Mouse (Mus musculus): ENCODE measurements at regions not wholly inside any gene's neighbourhood (a gene's known extent, or its start where the extent isn't known, plus 50 kb on each side); places are given as distances from the start of the nearest gene placed in this dataset.

- H3K27me3 ChIP-seq (ENCODE audit: control insufficient read depth, insufficient read depth, low read length) = no peaks in the 10 kb centered on the region
- no peak overlapping the region for H3K27ac ChIP-seq (ENCODE audit: low read depth, low read length)
- 68% methylated on average over 3 of the region's 3 CpGs for WGBS (ENCODE audit: insufficient replicate concordance)
- no peaks in the 10 kb centered on the region for H3K9me3 ChIP-seq (replicated peaks; ENCODE audit: control insufficient read depth, low read length)
- H3K9ac ChIP-seq (ENCODE audit: low read depth, low read length) = no peak overlapping the region
- ATAC-seq (replicated peaks; ENCODE audit: insufficient number of reproducible peaks, low FRiP score, low TSS enrichment) = no peak
- no peaks in the 10 kb centered on the region for H3K36me3 ChIP-seq (ENCODE audit: control insufficient read depth, insufficient read depth, low read length)
- no peak overlapping the region for H3K4me3 ChIP-seq (ENCODE audit: low read depth, low read length)
- H3K4me2 ChIP-seq = no peak overlapping the region
- no peaks in the 10 kb centered on the region for H3K4me1 ChIP-seq (ENCODE audit: control insufficient read depth, insufficient read depth, low read length)
Measured at GRCm38 (mm10) chr16:74814386-74814785, 402.8 kb upstream of the Robo2 start.

- no peak for ATAC-seq (replicated peaks; ENCODE audit: insufficient number of reproducible peaks, low FRiP score, low TSS enrichment)
- Histone ChIP-seq H3K9me3 (replicated peaks; ENCODE audit: control insufficient read depth, low read length) (no peaks in the 10 kb centered on the region), H3K4me2 (no peak overlapping the region), H3K27me3 (ENCODE audit: control insufficient read depth, insufficient read depth, low read length) (no peaks in the 10 kb centered on the region), H3K4me3 (ENCODE audit: low read depth, low read length) (no peak overlapping the region), H3K36me3 (ENCODE audit: control insufficient read depth, insufficient read depth, low read length) (no peaks in the 10 kb centered on the region), H3K9ac (ENCODE audit: low read depth, low read length) (no peak overlapping the region), H3K27ac (ENCODE audit: low read depth, low read length) (no peak overlapping the region), H3K4me1 (ENCODE audit: control insufficient read depth, insufficient read depth, low read length) (no peaks in the 10 kb centered on the region)
- WGBS (ENCODE audit: insufficient replicate concordance) = 59% methylated on average over 7 of the region's 7 CpGs
Measured at GRCm38 (mm10) chr16:74809154-74809825, 397.7 kb upstream of the Robo2 start.

GRCm38 (mm10) chr16:74806775-74807174, 395.1 kb upstream of the Robo2 start:
- Histone ChIP-seq H3K4me1 (ENCODE audit: control insufficient read depth, insufficient read depth, low read length) (no peaks in the 10 kb centered on the region), H3K4me2 (no peak overlapping the region), H3K27me3 (ENCODE audit: control insufficient read depth, insufficient read depth, low read length) (no peaks in the 10 kb centered on the region), H3K27ac (ENCODE audit: low read depth, low read length) (no peak overlapping the region), H3K9me3 (replicated peaks; ENCODE audit: control insufficient read depth, low read length) (no peaks in the 10 kb centered on the region), H3K9ac (ENCODE audit: low read depth, low read length) (no peak overlapping the region), H3K4me3 (ENCODE audit: low read depth, low read length) (no peak overlapping the region), H3K36me3 (ENCODE audit: control insufficient read depth, insufficient read depth, low read length) (no peaks in the 10 kb centered on the region)
- 75% methylated on average over 2 of the region's 2 CpGs for WGBS (ENCODE audit: insufficient replicate concordance)
- no peak for ATAC-seq (replicated peaks; ENCODE audit: insufficient number of reproducible peaks, low FRiP score, low TSS enrichment)

GRCm38 (mm10) chr16:74801296-74801695, 389.7 kb upstream of the Robo2 start:
- H3K27ac ChIP-seq (ENCODE audit: low read depth, low read length) = no peak overlapping the region
- H3K9ac ChIP-seq (ENCODE audit: low read depth, low read length) = no peak overlapping the region
- 14% methylated on average over 7 of the region's 7 CpGs for WGBS (ENCODE audit: insufficient replicate concordance)
- H3K9me3 ChIP-seq (replicated peaks; ENCODE audit: control insufficient read depth, low read length) = no peaks in the 10 kb centered on the region
- H3K36me3 ChIP-seq (ENCODE audit: control insufficient read depth, insufficient read depth, low read length) = no peaks in the 10 kb centered on the region
- H3K4me1 ChIP-seq (ENCODE audit: control insufficient read depth, insufficient read depth, low read length) = no peaks in the 10 kb centered on the region
- no peak overlapping the region for H3K4me3 ChIP-seq (ENCODE audit: low read depth, low read length)
- no peaks in the 10 kb centered on the region for H3K27me3 ChIP-seq (ENCODE audit: control insufficient read depth, insufficient read depth, low read length)
- no peak for ATAC-seq (replicated peaks; ENCODE audit: insufficient number of reproducible peaks, low FRiP score, low TSS enrichment)
- no peak overlapping the region for H3K4me2 ChIP-seq

GRCm38 (mm10) chr16:74796303-74796653, 384.7 kb upstream of the Robo2 start:
- Histone ChIP-seq H3K27ac (ENCODE audit: low read depth, low read length) (no peak overlapping the region), H3K4me3 (ENCODE audit: low read depth, low read length) (no peak overlapping the region), H3K9me3 (replicated peaks; ENCODE audit: control insufficient read depth, low read length) (no peaks in the 10 kb centered on the region), H3K27me3 (ENCODE audit: control insufficient read depth, insufficient read depth, low read length) (no peaks in the 10 kb centered on the region), H3K9ac (ENCODE audit: low read depth, low read length) (no peak overlapping the region), H3K4me1 (ENCODE audit: control insufficient read depth, insufficient read depth, low read length) (no peaks in the 10 kb centered on the region), H3K4me2 (no peak overlapping the region), H3K36me3 (ENCODE audit: control insufficient read depth, insufficient read depth, low read length) (no peaks in the 10 kb centered on the region)
- WGBS (ENCODE audit: insufficient replicate concordance) = 66% methylated on average over 2 of the region's 2 CpGs
- no peak for ATAC-seq (replicated peaks; ENCODE audit: insufficient number of reproducible peaks, low FRiP score, low TSS enrichment)

- H3K27ac ChIP-seq (ENCODE audit: low read depth, low read length) = no peak overlapping the region
- H3K9me3 ChIP-seq (replicated peaks; ENCODE audit: control insufficient read depth, low read length) = no peaks in the 10 kb centered on the region
- 72% methylated on average over 5 of the region's 5 CpGs for WGBS (ENCODE audit: insufficient replicate concordance)
- no peak overlapping the region for H3K9ac ChIP-seq (ENCODE audit: low read depth, low read length)
- no peak for ATAC-seq (replicated peaks; ENCODE audit: insufficient number of reproducible peaks, low FRiP score, low TSS enrichment)
- H3K4me1 ChIP-seq (ENCODE audit: control insufficient read depth, insufficient read depth, low read length) = no peaks in the 10 kb centered on the region
- H3K4me2 ChIP-seq = no peak overlapping the region
- H3K27me3 ChIP-seq (ENCODE audit: control insufficient read depth, insufficient read depth, low read length) = no peaks in the 10 kb centered on the region
- H3K36me3 ChIP-seq (ENCODE audit: control insufficient read depth, insufficient read depth, low read length) = no peaks in the 10 kb centered on the region
- no peak overlapping the region for H3K4me3 ChIP-seq (ENCODE audit: low read depth, low read length)
Measured at GRCm38 (mm10) chr16:74795360-74796302, 384.0 kb upstream of the Robo2 start.

- Histone ChIP-seq H3K9me3 (replicated peaks; ENCODE audit: control insufficient read depth, low read length) (no peaks in the 10 kb centered on the region), H3K27me3 (ENCODE audit: control insufficient read depth, insufficient read depth, low read length) (no peaks in the 10 kb centered on the region)
- no peak for ATAC-seq (replicated peaks; ENCODE audit: insufficient number of reproducible peaks, low FRiP score, low TSS enrichment)
Measured at GRCm38 (mm10) chr16:74785365-74786119, 373.9 kb upstream of the Robo2 start.

GRCm38 (mm10) chr16:74780388-74780787, 368.8 kb upstream of the Robo2 start:
- H3K9ac ChIP-seq (ENCODE audit: low read depth, low read length) = no peak overlapping the region
- no peaks in the 10 kb centered on the region for H3K36me3 ChIP-seq (ENCODE audit: control insufficient read depth, insufficient read depth, low read length)
- H3K27ac ChIP-seq (ENCODE audit: low read depth, low read length) = no peak overlapping the region
- H3K9me3 ChIP-seq (replicated peaks; ENCODE audit: control insufficient read depth, low read length) = no peaks in the 10 kb centered on the region
- no peaks in the 10 kb centered on the region for H3K27me3 ChIP-seq (ENCODE audit: control insufficient read depth, insufficient read depth, low read length)
- WGBS (ENCODE audit: insufficient replicate concordance) = 78% methylated on average over 2 of the region's 2 CpGs
- H3K4me3 ChIP-seq (ENCODE audit: low read depth, low read length) = no peak overlapping the region
- H3K4me1 ChIP-seq (ENCODE audit: control insufficient read depth, insufficient read depth, low read length) = no peaks in the 10 kb centered on the region
- no peak overlapping the region for H3K4me2 ChIP-seq
- ATAC-seq (replicated peaks; ENCODE audit: insufficient number of reproducible peaks, low FRiP score, low TSS enrichment) = no peak

More at GRCm38 (mm10) chr16:74785365-74786119, 373.9 kb upstream of the Robo2 start:
- Histone ChIP-seq H3K4me2 (no peak overlapping the region), H3K27ac (ENCODE audit: low read depth, low read length) (no peak overlapping the region), H3K9ac (ENCODE audit: low read depth, low read length) (no peak overlapping the region), H3K4me1 (ENCODE audit: control insufficient read depth, insufficient read depth, low read length) (no peaks in the 10 kb centered on the region), H3K36me3 (ENCODE audit: control insufficient read depth, insufficient read depth, low read length) (no peaks in the 10 kb centered on the region), H3K4me3 (ENCODE audit: low read depth, low read length) (no peak overlapping the region)
- WGBS (ENCODE audit: insufficient replicate concordance) = 73% methylated on average over 9 of the region's 9 CpGs
